Mouse (Mus musculus): ENCODE data around the gene Rdh11. TPM values are rescaled to one million over a fixed set of nuclear protein-coding genes. Genes with fewer than 3 reads are reported as not detected.

Rdh11 gene
- total RNA-seq, 2 experiments from 2014 or later, result 2.3 to 3.1 TPM

- intact Hi-C loops (cut with DNase I), result no loop called here
- DNase-seq (ENCODE audit: low spot score), result no peak
Measured at GRCm38 (mm10) chr12:79149653-79150052, 42.4 kb downstream of the Rdh11 start.

- DNase-seq (ENCODE audit: low spot score), result no peak
- intact Hi-C loops (cut with DNase I), result no loop called here
Measured at GRCm38 (mm10) chr12:79141384-79141783, 50.7 kb downstream of the Rdh11 start.

- DNase-seq (ENCODE audit: low spot score), result no peak
- intact Hi-C loops (cut with DNase I), result no loop called here
Measured at GRCm38 (mm10) chr12:79140811-79141210, 51.3 kb downstream of the Rdh11 start.

GRCm38 (mm10) chr12:79139417-79139816, 52.7 kb downstream of the Rdh11 start:
- no peak for DNase-seq (ENCODE audit: low spot score)
- intact Hi-C loops (cut with DNase I), result no loop called here

- intact Hi-C loops (cut with DNase I), result no loop called here
- no peak for DNase-seq (ENCODE audit: low spot score)
Measured at GRCm38 (mm10) chr12:79138999-79139398, 53.1 kb downstream of the Rdh11 start.

- intact Hi-C loops (cut with DNase I), result no loop called here
- no peak for DNase-seq (ENCODE audit: low spot score)
Measured at GRCm38 (mm10) chr12:79136949-79137348, 55.1 kb downstream of the Rdh11 start.

GRCm38 (mm10) chr12:79135105-79135504, 57.0 kb downstream of the Rdh11 start:
- intact Hi-C loops (cut with DNase I), result no loop called here

GRCm38 (mm10) chr12:79134676-79135075, 57.4 kb downstream of the Rdh11 start:
- DNase-seq (ENCODE audit: low spot score), result no peak
- intact Hi-C loops (cut with DNase I), result no loop called here

More at GRCm38 (mm10) chr12:79135105-79135504, 57.0 kb downstream of the Rdh11 start:
- no peak for DNase-seq (ENCODE audit: low spot score)

GRCm38 (mm10) chr12:79131706-79132460, 60.2 kb downstream of the Rdh11 start:
- intact Hi-C loops (cut with DNase I), result no loop called here
- DNase-seq (ENCODE audit: low spot score), result no peak

GRCm38 (mm10) chr12:79131178-79131675, 60.9 kb downstream of the Rdh11 start:
- DNase-seq (ENCODE audit: low spot score), result no peak
- intact Hi-C loops (cut with DNase I), result no loop called here

- intact Hi-C loops (cut with DNase I), result no loop called here
- no peak for DNase-seq (ENCODE audit: low spot score)
Measured at GRCm38 (mm10) chr12:79130299-79131177, 61.6 kb downstream of the Rdh11 start, which contains the start of gene Arg2. TSS of gene Arg2 (plus strand) at chr12:79130777.

Other genes with a start within 250 kb of the Rdh11 start
- gene Tmem229b, start 184.7 kb downstream of the Rdh11 start, total RNA-seq (2021), result 1 to 10 TPM; 3.8 to 5.0 TPM
- 1 to 10 TPM; 2.6 to 3.6 TPM for gene Plekhh1, start 163.1 kb downstream of the Rdh11 start, total RNA-seq (2021)
- gene Pigh, start 102.6 kb downstream of the Rdh11 start, total RNA-seq (2021), result 1 to 10 TPM; 3.8 to 4.0 TPM
- not detected for gene Arg2, start 61.5 kb downstream of the Rdh11 start, total RNA-seq (2021)
- gene Vti1b, start 19.6 kb downstream of the Rdh11 start, total RNA-seq (2021), result 10 to 100 TPM; 73.5 to 80.3 TPM
- under 1 TPM in 1 of 2 experiments, not detected in 1; 0.86 TPM for gene Rdh12, start 16.6 kb upstream of the Rdh11 start, total RNA-seq (2021)
- 10 to 100 TPM; 15.8 to 16.7 TPM for gene Zfyve26, start 104.0 kb upstream of the Rdh11 start, total RNA-seq (2021)
- gene Rad51b, start 105.0 kb upstream of the Rdh11 start, total RNA-seq (2021), result under 1 TPM; 0.68 to 0.84 TPM

Measured in heart, postnatal 25 days (tissue).